Mouse (Mus musculus) olfactory bulb, adult 2 months (tissue): ENCODE results near the gene AW011738.

ENCODE experiments used
- CTCF ChIP-seq: fragments of 200-500 bp; IDR thresholded peaks from 2 replicates; pipeline ENCODE4 v1.5.1; 2012; ENCODE audit warnings: low read depth, mild to moderate bottlenecking, low read length, moderate library complexity; ENCODE audit not compliant: insufficient read depth
- POLR2A ChIP-seq: fragments of 200-500 bp; IDR thresholded peaks from 2 replicates; pipeline ENCODE4 v1.6.1; 2012; ENCODE audit warnings: mild to moderate bottlenecking, low read depth, low read length, moderate library complexity; ENCODE audit not compliant: insufficient read depth

DNA sequence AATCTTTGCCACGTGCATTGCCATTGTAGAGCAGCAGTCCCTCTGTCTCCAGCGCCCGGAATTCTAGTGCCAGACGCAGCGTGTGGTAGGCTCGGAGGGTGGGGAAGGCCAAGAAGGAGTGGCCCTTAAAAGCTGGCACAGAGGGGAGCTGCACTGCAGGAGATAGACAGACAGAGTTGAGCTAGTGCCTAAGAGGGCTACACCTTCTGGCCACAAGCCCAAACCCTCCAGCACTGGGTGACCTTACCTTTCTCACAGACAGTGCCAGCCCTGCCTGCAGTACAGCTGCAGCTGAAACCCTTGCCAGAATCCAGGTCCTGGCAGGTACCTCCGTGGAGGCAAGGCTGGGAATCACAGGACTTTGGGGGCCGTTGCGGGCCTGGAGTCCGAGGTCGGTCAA lies 31.3 kb upstream of the AW011738 start:
- no peak for TF ChIP-seq CTCF
- no peak for TF ChIP-seq POLR2A
